Mouse (Mus musculus) cerebellum, adult 18-20 months (tissue): Measurements from ENCODE around the gene Commd1.

Experiments
- DNase-seq, 2 experiments: peaks; one replicate each; pipeline ENCODE4 v3.0.0; 2021

Gene Commd1

GRCm38 (mm10) chr11:22981984-22982757 lies at the start of gene Commd1, which contains the start of gene Gm28048:
Gene Commd1, minus strand, starts transcription at chr11:22982382.
Gene Gm28048, minus strand, starts transcription at chr11:22982090.
- peak; percentile 94 to 98 for DNase-seq

- DNase-seq = no peak
Measured at GRCm38 (mm10) chr11:23029399-23029798, 47.2 kb upstream of the Commd1 start.

- no peak for DNase-seq
Measured at GRCm38 (mm10) chr11:23028957-23029356, 46.8 kb upstream of the Commd1 start.

GRCm38 (mm10) chr11:23024169-23024568 lies 42.0 kb upstream of the Commd1 start:
- no peak for DNase-seq

GRCm38 (mm10) chr11:23023155-23023554 lies 41.0 kb upstream of the Commd1 start:
- no peak for DNase-seq

- DNase-seq = no peak
Measured at GRCm38 (mm10) chr11:23020841-23021240, 38.7 kb upstream of the Commd1 start.

GRCm38 (mm10) chr11:23020116-23020770 lies 38.1 kb upstream of the Commd1 start:
- DNase-seq = no peak

- DNase-seq = no peak
Measured at GRCm38 (mm10) chr11:23017943-23018342, 35.8 kb upstream of the Commd1 start.

GRCm38 (mm10) chr11:23014996-23015395 lies 32.8 kb upstream of the Commd1 start:
- no peak for DNase-seq

GRCm38 (mm10) chr11:23013580-23014294 lies 31.6 kb upstream of the Commd1 start:
- no peak for DNase-seq

- no peak for DNase-seq
Measured at GRCm38 (mm10) chr11:23013096-23013495, 30.9 kb upstream of the Commd1 start.

GRCm38 (mm10) chr11:23008824-23009200 lies 26.6 kb upstream of the Commd1 start:
- no peak for DNase-seq

- DNase-seq = peak; percentile 81 to 86
Measured at GRCm38 (mm10) chr11:23008181-23008823, 26.1 kb upstream of the Commd1 start.

GRCm38 (mm10) chr11:23007481-23008180 lies 25.4 kb upstream of the Commd1 start, which contains the start of gene Fam161a:
Gene Fam161a, plus strand, starts transcription at chr11:23007531.
- DNase-seq = peak; percentile 81 to 91

- DNase-seq = no peak
Measured at GRCm38 (mm10) chr11:23007166-23007480, 24.9 kb upstream of the Commd1 start.

- DNase-seq = no peak
Measured at GRCm38 (mm10) chr11:23005276-23005675, 23.1 kb upstream of the Commd1 start.

- no peak for DNase-seq
Measured at GRCm38 (mm10) chr11:22998308-22998707, 16.1 kb upstream of the Commd1 start.

- DNase-seq = no peak
Measured at GRCm38 (mm10) chr11:22995461-22995860, 13.3 kb upstream of the Commd1 start.

GRCm38 (mm10) chr11:22994271-22994670 lies 12.1 kb upstream of the Commd1 start:
- DNase-seq = peak; percentile 43 to 54

- DNase-seq = no peak
Measured at GRCm38 (mm10) chr11:22991218-22991835, 9.1 kb upstream of the Commd1 start.

GRCm38 (mm10) chr11:22990393-22991126 lies 8.4 kb upstream of the Commd1 start, which contains the start of gene Cct4:
Gene Cct4, plus strand, starts transcription at chr11:22990519.
- DNase-seq = peak; percentile 92 to 95
